Mouse (Mus musculus) liver, embryonic 14.5 days (tissue): ENCODE results near the gene Fhit. TPM values are rescaled to one million over a fixed set of nuclear protein-coding genes. Genes with fewer than 3 reads are reported as not detected.

Experiments used
- ATAC-seq: fragments of 200-750 bp; cut with Nextera tagmentation; 2 replicates; pipeline ENCODE4 v1.8.0; 2017; ENCODE audit warnings: moderate number of reproducible peaks, mild to moderate bottlenecking, moderate library complexity; ENCODE audit not compliant: insufficient read depth
- DNase-seq, 3 experiments: peaks; one replicate each; pipeline ENCODE4 v3.0.0-alpha.2; 2012 to 2013; ENCODE audit warnings: low read depth in 3 of 3, low spot score in 3 of 3
- H3K27ac ChIP-seq: fragments of 300-500 bp; sonication (generic); 2 replicates; pipeline ENCODE4 v1.5.1; 2014; ENCODE audit warnings: moderate library complexity, mild to moderate bottlenecking, control low read depth, inconsistent platforms
- H3K27me3 ChIP-seq: fragments of 300-500 bp; sonication (generic); 2 replicates; pipeline ENCODE4 v1.6.1; 2014; ENCODE audit warnings: mild to moderate bottlenecking, low read length, moderate library complexity; ENCODE audit not compliant: control insufficient read depth, insufficient read depth
- H3K36me3 ChIP-seq: fragments of 300-500 bp; sonication (generic); replicated peaks from 2 replicates; pipeline ENCODE4 v1.6.1; 2014; ENCODE audit warnings: low read depth; ENCODE audit not compliant: control insufficient read depth, insufficient read depth
- H3K4me1 ChIP-seq, 2 experiments: fragments of 200-500 bp in 1 of 2; fragments of 300-500 bp in 1 of 2; sonication (generic) in 1 of 2; replicated peaks; 2 replicates each; pipeline ENCODE4 v1.6.1; 2012 to 2014; ENCODE audit warnings: antibody characterized with exemption in 1 of 2, inconsistent platforms in 1 of 2, low read length in 1 of 2; ENCODE audit not compliant: control insufficient read depth in 2 of 2, insufficient read depth in 2 of 2
- H3K4me2 ChIP-seq: fragments of 300-500 bp; sonication (generic); 2 replicates; pipeline ENCODE4 v1.6.1; 2014; ENCODE audit warnings: low read depth, mild to moderate bottlenecking, control low read depth, moderate library complexity
- H3K4me3 ChIP-seq, 2 experiments: fragments of 200-500 bp in 1 of 2; fragments of 300-500 bp in 1 of 2; sonication (generic) in 1 of 2; 2 replicates each; pipeline ENCODE4 v1.5.1; 2012 to 2014; ENCODE audit warnings: low read depth in 2 of 2, low read length in 2 of 2, mild to moderate bottlenecking in 2 of 2, control low read depth in 1 of 2, inconsistent platforms in 1 of 2, moderate library complexity in 1 of 2; ENCODE audit not compliant: insufficient read depth in 1 of 2
- H3K9ac ChIP-seq: fragments of 300-500 bp; sonication (generic); replicated peaks from 2 replicates; pipeline ENCODE4 v1.6.1; 2014; ENCODE audit warnings: mild to moderate bottlenecking, control low read depth, moderate library complexity
- H3K9me3 ChIP-seq: fragments of 300-500 bp; sonication (generic); 2 replicates; pipeline ENCODE4 v1.6.1; 2016; ENCODE audit warnings: low read length, mixed read lengths; ENCODE audit not compliant: control insufficient read depth
- CTCF ChIP-seq: IDR thresholded peaks from 2 replicates; pipeline ENCODE4 v1.5.1; 2016; ENCODE audit warnings: antibody characterized with exemption, low read depth, control low read depth
- EP300 ChIP-seq: IDR thresholded peaks from 2 replicates; pipeline ENCODE4 v1.6.1; 2016; ENCODE audit warnings: antibody characterized with exemption, low read depth
- WGBS: fragments of 180-500 bp; shearing (Covaris S2); extraction: QIAGEN DNeasy Blood & Tissue Kit; methylation state at CpG from one replicate; pipeline ENCODE4 v1.1.7; 2014; ENCODE audit not compliant: insufficient replicate concordance; 5-methylcytosine and 5-hydroxymethylcytosine counted together
- polyA plus RNA-seq, 2 experiments: library from polyadenylated mRNA; depleted of rRNA in 1 of 2; stranded (reverse) in 1 of 2; unstranded in 1 of 2; fragments of >200 nt; fragmentation: Nextera tagmentation in 1 of 2; extraction: Ambion mirVana in 1 of 2; gene quantifications; 2 replicates each; pipeline versions ENCODE4 v1.2.1 to v1.2.3; 2012 to 2014

Gene Fhit
- polyA plus RNA-seq, 2 experiments = 1.4 to 1.9 TPM

DNA sequence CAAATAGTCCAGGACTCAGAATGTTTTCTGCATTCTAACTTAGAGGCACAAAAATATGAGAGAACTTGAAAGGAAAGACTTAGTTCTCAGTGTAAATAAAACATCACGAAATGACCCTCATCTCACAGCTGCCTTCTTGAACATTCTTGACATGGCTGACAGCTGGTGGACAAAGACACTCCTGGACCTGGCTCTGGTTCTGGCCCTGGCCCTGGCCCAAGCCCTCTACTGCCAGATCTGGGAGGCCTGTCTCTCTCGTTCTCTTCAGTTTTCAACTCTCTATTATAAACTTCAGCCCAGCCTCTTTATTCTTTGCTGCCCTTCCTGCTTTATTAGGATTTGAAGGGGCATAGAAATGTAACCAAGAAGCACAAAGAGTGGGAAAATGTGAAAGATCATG lies 484.2 kb downstream of the Fhit start:
- Histone ChIP-seq H3K9ac (no peak overlapping the region), H3K27me3 (no peaks in the 10 kb centered on the region), H3K4me3 (no peak overlapping the region), H3K9me3 (no peaks in the 10 kb centered on the region), H3K27ac (no peak overlapping the region), H3K4me1 (no peaks in the 10 kb centered on the region), H3K4me2 (no peak overlapping the region), H3K36me3 (no peaks in the 10 kb centered on the region)
- 40% methylated on average over 2 of the region's 2 CpGs for WGBS
- DNase-seq (no peak), ATAC-seq (no peak)
- TF ChIP-seq EP300 (no peak), CTCF (no peak)

DNA sequence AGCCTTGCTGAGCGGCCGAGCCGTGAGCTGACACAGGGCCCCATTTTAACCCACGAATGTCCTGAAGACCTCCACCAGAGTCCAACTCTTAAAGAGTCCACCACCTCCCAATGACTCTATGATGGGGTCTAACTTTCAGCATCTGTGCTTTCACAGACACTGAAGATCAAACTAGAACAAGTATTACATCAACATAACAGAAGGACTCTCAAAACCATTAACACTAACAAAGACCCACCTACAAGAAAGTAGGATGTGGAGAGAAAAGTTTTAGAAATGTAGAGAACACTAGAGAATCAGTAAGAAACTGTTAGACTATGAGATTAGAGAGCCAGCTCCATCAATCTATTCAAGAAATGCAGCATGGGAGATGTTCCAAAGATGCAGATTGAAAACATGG lies 501.6 kb downstream of the Fhit start:
- Histone ChIP-seq H3K36me3 (no peaks in the 10 kb centered on the region), H3K27me3 (no peaks in the 10 kb centered on the region)
- 61% methylated on average over 4 of the region's 4 CpGs for WGBS

DNA sequence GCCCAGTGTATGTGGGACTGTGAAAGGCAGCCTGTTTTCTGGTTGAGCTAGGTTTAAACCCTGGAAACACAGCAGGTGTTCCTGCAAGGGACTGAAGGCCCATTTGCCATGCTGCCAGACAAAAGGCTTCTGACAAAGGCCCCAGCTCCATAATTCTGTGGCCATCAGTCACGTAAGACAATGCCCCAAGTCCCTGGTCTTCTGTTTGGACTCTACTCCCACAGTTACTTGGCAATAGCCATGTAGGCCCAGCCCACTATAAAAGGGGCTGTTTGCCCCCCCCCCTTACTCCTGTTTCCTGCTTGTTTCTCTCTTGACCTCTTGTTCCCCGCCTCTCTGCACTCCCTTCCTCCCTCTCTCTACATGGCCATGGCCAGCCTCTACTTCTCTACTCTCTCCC lies 502.5 kb downstream of the Fhit start:
- TF ChIP-seq CTCF = no peak
- no peak for TF ChIP-seq EP300
- Histone ChIP-seq H3K4me3 (no peak overlapping the region), H3K4me1 (no peaks in the 10 kb centered on the region), H3K9me3 (no peaks in the 10 kb centered on the region), H3K4me2 (no peak overlapping the region), H3K27me3 (no peaks in the 10 kb centered on the region), H3K36me3 (no peaks in the 10 kb centered on the region), H3K27ac (no peak overlapping the region), H3K9ac (no peak overlapping the region)
- WGBS = 64% methylated on average over 2 of the region's 2 CpGs
- DNase-seq = no peak
- ATAC-seq = no peak

More for the DNA sequence above, 501.6 kb downstream of the Fhit start:
- Histone ChIP-seq H3K4me3 (no peak overlapping the region), H3K4me2 (no peak overlapping the region), H3K9me3 (no peaks in the 10 kb centered on the region), H3K27ac (no peak overlapping the region), H3K9ac (no peak overlapping the region), H3K4me1 (no peaks in the 10 kb centered on the region)
- ATAC-seq (no peak), DNase-seq (no peak)
- no peak for TF ChIP-seq CTCF
- TF ChIP-seq EP300 = no peak

DNA sequence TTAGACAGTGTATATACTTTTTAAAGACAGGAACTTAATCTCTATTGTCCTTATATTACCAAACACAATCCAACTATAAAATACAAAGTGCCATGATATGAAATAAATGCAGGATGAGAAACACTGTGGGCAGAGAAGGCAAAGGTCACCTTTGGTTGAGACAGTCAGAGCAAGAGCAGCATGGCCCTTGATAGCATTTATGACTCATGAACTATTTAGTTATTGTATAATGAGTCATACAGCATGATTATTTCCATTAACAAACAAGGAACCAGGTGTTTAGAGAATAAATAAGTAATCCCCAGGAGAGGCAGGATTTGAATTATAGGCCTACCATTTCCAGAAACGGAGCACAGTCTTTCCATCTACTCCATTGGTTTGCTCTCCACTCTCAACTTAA lies 503.6 kb downstream of the Fhit start:
- no peak for DNase-seq

DNA sequence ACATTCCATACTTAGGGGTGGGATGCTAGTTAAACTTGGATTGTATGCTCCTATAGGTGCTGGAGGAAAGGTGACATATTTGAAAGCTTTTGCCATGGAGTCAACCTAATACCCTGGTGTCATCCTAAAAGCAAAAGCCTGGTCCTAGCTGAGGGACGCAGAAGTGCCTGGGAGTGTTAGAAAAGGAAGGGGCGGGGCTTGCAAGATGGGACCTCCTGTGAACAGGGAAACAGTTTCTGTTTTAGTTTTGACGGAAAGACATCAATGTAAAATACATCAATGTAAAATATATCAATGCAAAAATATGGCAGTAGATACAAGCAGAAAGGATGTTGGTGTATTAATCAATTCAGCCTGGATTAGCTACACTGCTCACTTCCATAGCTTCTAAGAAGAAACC lies 504.5 kb downstream of the Fhit start:
- Histone ChIP-seq H3K4me3 (no peak overlapping the region), H3K9ac (no peak overlapping the region), H3K27ac (no peak overlapping the region), H3K4me2 (no peak overlapping the region), H3K4me1 (no peaks in the 10 kb centered on the region), H3K36me3 (no peaks in the 10 kb centered on the region), H3K27me3 (no peaks in the 10 kb centered on the region), H3K9me3 (no peaks in the 10 kb centered on the region)
- no peak for TF ChIP-seq CTCF
- TF ChIP-seq EP300 = no peak
- 51% methylated on average over 3 of the region's 3 CpGs for WGBS
- DNase-seq (no peak), ATAC-seq (no peak)

More for the DNA sequence above, 503.6 kb downstream of the Fhit start:
- H3K36me3 ChIP-seq = no peaks in the 10 kb centered on the region
- TF ChIP-seq CTCF (no peak), EP300 (no peak)
- no peak overlapping the region for H3K9ac ChIP-seq
- H3K27me3 ChIP-seq = no peaks in the 10 kb centered on the region
- no peak for ATAC-seq
- H3K4me2 ChIP-seq = no peak overlapping the region
- H3K4me3 ChIP-seq = no peak overlapping the region
- 47% methylated on average over 1 of the region's 1 CpGs for WGBS
- no peak overlapping the region for H3K27ac ChIP-seq
- H3K9me3 ChIP-seq = no peaks in the 10 kb centered on the region
- H3K4me1 ChIP-seq = no peaks in the 10 kb centered on the region
